Mouse (Mus musculus) megakaryocyte, embryonic 14.5 days (primary cell): ENCODE results near the gene Notch2. TPM values are rescaled to one million over a fixed set of nuclear protein-coding genes. Genes with fewer than 3 reads are reported as not detected.
"Not testable (repeated sequence)": the region's sequence is repeated elsewhere in the genome, so short reads cannot be mapped to it uniquely, and the experiment has no call there.

Experiments used
- H3K27me3 ChIP-seq: replicated peaks from 2 replicates; pipeline ENCODE3; 2012; ENCODE audit warnings: inconsistent platforms
- H3K36me3 ChIP-seq: replicated peaks from 2 replicates; pipeline ENCODE3; 2012; ENCODE audit warnings: low read length, inconsistent platforms, mixed read lengths
- H3K4me1 ChIP-seq: 2 replicates; pipeline ENCODE4 v1.6.1; 2012; ENCODE audit warnings: inconsistent platforms
- H3K4me3 ChIP-seq: replicated peaks from 2 replicates; pipeline ENCODE3; 2012; ENCODE audit warnings: moderate library complexity, mild to moderate bottlenecking, inconsistent platforms
- H3K9me3 ChIP-seq: 2 replicates; pipeline ENCODE4 v1.6.1; 2012; ENCODE audit warnings: inconsistent platforms
- FLI1 ChIP-seq: IDR thresholded peaks from 2 replicates; pipeline ENCODE4 v1.6.1; 2012; ENCODE audit warnings: low read length, inconsistent platforms, mixed read lengths
- GATA1 ChIP-seq: IDR thresholded peaks from 3 replicates; pipeline ENCODE4 v1.6.1; 2012; ENCODE audit warnings: mixed read lengths, low read length, inconsistent platforms, borderline replicate concordance
- polyA plus RNA-seq: library from polyadenylated mRNA; stranded (reverse); fragments of >175 nt; gene quantifications from 2 replicates; pipeline ENCODE4 v1.2.3, GENCODE M21; 2012; ENCODE audit warnings: low replicate concordance; ENCODE audit not compliant: insufficient read depth

Notch2 gene
- polyA plus RNA-seq, 1 experiment: 1.9 TPM

GRCm38 (mm10) chr3:98128716-98129115 is 115.4 kb downstream of the Notch2 start:
- H3K36me3 ChIP-seq: peaks cover 94% of the 10 kb centered on the region
- TF ChIP-seq FLI1 (no peak), GATA1 (no peak)
- H3K4me1 ChIP-seq: no peaks in the 10 kb centered on the region
- H3K4me3 ChIP-seq: no peak overlapping the region
- H3K9me3 ChIP-seq: no peaks in the 10 kb centered on the region
- H3K27me3 ChIP-seq: no peaks in the 10 kb centered on the region

GRCm38 (mm10) chr3:98132140-98132539 is 118.8 kb downstream of the Notch2 start:
- H3K27me3 ChIP-seq, H3K9me3 ChIP-seq: not testable (repeated sequence)
- peaks cover 95% of the 10 kb centered on the region for H3K36me3 ChIP-seq

GRCm38 (mm10) chr3:98132636-98133035 is 119.3 kb downstream of the Notch2 start:
- Histone ChIP-seq H3K36me3 (peaks cover 96% of the 10 kb centered on the region), H3K4me1 (no peaks in the 10 kb centered on the region; the same call in 1 of the 2 replicates), H3K27me3 (no peaks in the 10 kb centered on the region), H3K9me3 (no peaks in the 10 kb centered on the region), H3K4me3 (no peak overlapping the region)
- no peak for TF ChIP-seq GATA1
- no peak for TF ChIP-seq FLI1

More at GRCm38 (mm10) chr3:98132140-98132539, 118.8 kb downstream of the Notch2 start:
- H3K4me1 ChIP-seq, H3K4me3 ChIP-seq: not testable (repeated sequence)

GRCm38 (mm10) chr3:98141456-98141855 is 128.1 kb downstream of the Notch2 start:
- peaks cover 97% of the 10 kb centered on the region for H3K36me3 ChIP-seq
- peak overlapping the region; percentile 65 for H3K4me3 ChIP-seq
- H3K4me1 ChIP-seq: no peaks in the 10 kb centered on the region
- H3K27me3 ChIP-seq: no peaks in the 10 kb centered on the region
- TF ChIP-seq FLI1: no peak
- H3K9me3 ChIP-seq: no peaks in the 10 kb centered on the region

GRCm38 (mm10) chr3:98142862-98143261 is 129.5 kb downstream of the Notch2 start:
- Histone ChIP-seq H3K9me3 (no peaks in the 10 kb centered on the region), H3K27me3 (no peaks in the 10 kb centered on the region), H3K36me3 (peaks cover 97% of the 10 kb centered on the region), H3K4me3 (no peak overlapping the region), H3K4me1 (no peaks in the 10 kb centered on the region)
- TF ChIP-seq GATA1: no peak
- TF ChIP-seq FLI1: no peak

GRCm38 (mm10) chr3:98145204-98145603 is 131.9 kb downstream of the Notch2 start:
- TF ChIP-seq GATA1 (no peak), FLI1 (no peak)
- Histone ChIP-seq H3K9me3 (no peaks in the 10 kb centered on the region), H3K4me3 (no peak overlapping the region), H3K36me3 (peaks cover 94% of the 10 kb centered on the region), H3K27me3 (no peaks in the 10 kb centered on the region), H3K4me1 (no peaks in the 10 kb centered on the region)

GRCm38 (mm10) chr3:98146471-98147410 is 133.4 kb downstream of the Notch2 start:
- Histone ChIP-seq H3K27me3 (no peaks in the 10 kb centered on the region), H3K9me3 (no peaks in the 10 kb centered on the region), H3K36me3 (peaks cover 88% of the 10 kb centered on the region), H3K4me1 (no peaks in the 10 kb centered on the region), H3K4me3 (no peak overlapping the region)
- TF ChIP-seq GATA1: no peak
- no peak for TF ChIP-seq FLI1

GRCm38 (mm10) chr3:98147706-98148105 is 134.4 kb downstream of the Notch2 start:
- Histone ChIP-seq H3K4me1 (no peaks in the 10 kb centered on the region), H3K27me3 (no peaks in the 10 kb centered on the region), H3K9me3 (no peaks in the 10 kb centered on the region), H3K36me3 (peaks cover 79% of the 10 kb centered on the region), H3K4me3 (no peak overlapping the region)
- TF ChIP-seq GATA1 (no peak), FLI1 (no peak)

- Histone ChIP-seq H3K36me3 (peaks cover 57% of the 10 kb centered on the region), H3K4me3 (no peak overlapping the region), H3K27me3 (no peaks in the 10 kb centered on the region), H3K4me1 (no peaks in the 10 kb centered on the region), H3K9me3 (no peaks in the 10 kb centered on the region)
- TF ChIP-seq FLI1: no peak
- TF ChIP-seq GATA1: no peak
Observed at GRCm38 (mm10) chr3:98149881-98150280, 136.6 kb downstream of the Notch2 start.

GRCm38 (mm10) chr3:98151016-98151415 is 137.7 kb downstream of the Notch2 start:
- Histone ChIP-seq H3K4me1 (peaks cover 2% of the 10 kb centered on the region), H3K36me3 (peaks cover 46% of the 10 kb centered on the region), H3K4me3 (no peak overlapping the region), H3K9me3 (no peaks in the 10 kb centered on the region), H3K27me3 (no peaks in the 10 kb centered on the region)
- no peak for TF ChIP-seq GATA1
- TF ChIP-seq FLI1: no peak
